Mouse (Mus musculus): ENCODE measurements around the gene Zfp691. TPM values are rescaled to one million over a fixed set of nuclear protein-coding genes. Genes with fewer than 3 reads are reported as not detected.
A peak's percentile ranks its signal among the peaks of the same experiment; 100 is the strongest.

The Zfp691 gene
- polyA plus RNA-seq, 1 experiment from 2014 or later: 3.7 TPM

DNA sequence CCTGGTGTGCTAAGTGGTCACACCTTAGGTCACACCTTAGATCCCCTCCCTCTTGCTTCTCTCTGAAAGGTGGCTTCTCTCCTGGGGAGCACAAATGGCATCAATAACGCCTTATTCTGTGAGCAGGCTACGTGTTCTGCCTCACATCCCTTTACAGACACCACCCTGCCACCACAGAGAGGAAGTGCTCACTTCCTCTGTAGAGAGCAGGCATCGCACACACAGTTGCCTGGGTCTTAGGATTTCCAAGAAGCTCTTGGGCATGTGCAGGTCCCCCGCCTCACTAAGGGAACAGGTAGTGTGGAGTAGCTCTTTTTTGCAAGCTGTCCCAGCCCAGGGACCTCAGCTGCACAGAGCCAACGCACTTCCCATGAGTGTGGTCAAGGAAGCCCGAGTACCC, 46.8 kb downstream of the Zfp691 start:
- ATAC-seq (ENCODE audit: low FRiP score, low TSS enrichment) (no peak), DNase-seq (ENCODE audit: low spot score) (no peak)
- Histone ChIP-seq H3K4me1 (replicated peaks; ENCODE audit: control insufficient read depth, insufficient read depth) (peaks cover 4% of the 10 kb centered on the region; the same call in 1 of the 2 replicates), H3K27ac (replicated peaks) (no peak overlapping the region), H3K4me2 (replicated peaks; ENCODE audit: low read depth) (no peak overlapping the region), H3K9me3 (ENCODE audit: control insufficient read depth, low read length) (no peaks in the 10 kb centered on the region), H3K9ac (ENCODE audit: low read length) (no peak overlapping the region), H3K4me3 (ENCODE audit: low read depth, low read length) (no peak overlapping the region), H3K27me3 (ENCODE audit: control insufficient read depth, insufficient read depth, low read length) (no peaks in the 10 kb centered on the region), H3K36me3 (ENCODE audit: control insufficient read depth, insufficient read depth, low read length) (peaks cover 13% of the 10 kb centered on the region)
- 56% methylated on average over 6 of the region's 6 CpGs for WGBS
- TF ChIP-seq CTCF (IDR thresholded peaks at IDR 0.05; ENCODE audit: low read depth): no peak
- no peak for TF ChIP-seq EP300 (optimal IDR thresholded peaks at IDR 0.05)

DNA sequence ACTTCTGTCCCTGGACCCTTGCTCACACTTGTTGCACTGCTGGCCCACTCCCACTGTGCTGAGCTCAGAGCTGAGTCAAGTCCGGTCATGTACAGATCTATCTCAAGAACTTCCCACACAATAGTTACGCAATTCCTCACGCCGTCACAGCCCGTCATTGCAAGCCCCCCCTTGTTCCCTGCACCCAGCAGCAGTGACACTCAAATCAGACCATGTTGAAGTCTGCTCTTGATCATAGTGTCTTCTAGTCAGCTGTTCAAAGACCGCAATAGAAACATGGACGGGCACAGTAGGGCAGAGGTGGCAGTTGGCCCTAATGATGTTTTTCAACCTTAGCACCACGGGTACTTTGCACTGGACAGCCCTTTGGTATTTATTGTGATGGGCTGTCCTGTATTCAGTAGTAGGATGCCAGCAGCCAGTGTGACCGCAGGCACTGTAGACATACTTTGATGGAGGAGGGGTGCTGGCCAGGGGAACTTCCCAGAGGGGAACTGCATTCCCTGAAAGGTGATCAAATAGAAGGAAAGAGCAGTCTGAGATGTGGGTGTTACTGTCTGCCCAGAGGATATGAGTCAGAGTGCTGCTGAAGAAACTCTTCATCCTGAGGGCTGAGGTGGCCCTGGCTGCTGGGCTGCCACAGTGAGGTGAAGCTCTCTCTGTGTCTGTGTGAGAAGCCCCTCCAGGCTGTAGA, 48.3 kb downstream of the Zfp691 start:
- H3K9ac ChIP-seq (ENCODE audit: low read length): no peak overlapping the region
- H3K27ac ChIP-seq (replicated peaks): peak overlapping the region; percentile 40; the same call in 1 of the 2 replicates
- peaks cover 11% of the 10 kb centered on the region for H3K36me3 ChIP-seq (ENCODE audit: control insufficient read depth, insufficient read depth, low read length)
- TF ChIP-seq EP300 (optimal IDR thresholded peaks at IDR 0.05) (no peak), CTCF (IDR thresholded peaks at IDR 0.05; ENCODE audit: low read depth) (no peak)
- no peak overlapping the region for H3K4me3 ChIP-seq (ENCODE audit: low read depth, low read length)
- H3K4me1 ChIP-seq (replicated peaks; ENCODE audit: control insufficient read depth, insufficient read depth): peaks cover 6% of the 10 kb centered on the region; the same call in 1 of the 2 replicates
- H3K4me2 ChIP-seq (replicated peaks; ENCODE audit: low read depth): no peak overlapping the region
- no peaks in the 10 kb centered on the region for H3K27me3 ChIP-seq (ENCODE audit: control insufficient read depth, insufficient read depth, low read length)
- no peak for ATAC-seq (ENCODE audit: low FRiP score, low TSS enrichment)
- 62% methylated on average over 9 of the region's 9 CpGs for WGBS
- DNase-seq (ENCODE audit: low spot score): no peak
- no peaks in the 10 kb centered on the region for H3K9me3 ChIP-seq (ENCODE audit: control insufficient read depth, low read length)

- ATAC-seq (ENCODE audit: low FRiP score, low TSS enrichment) (peak; percentile 40), DNase-seq (ENCODE audit: low spot score) (no peak)
- H3K9me3 ChIP-seq (ENCODE audit: control insufficient read depth, low read length): no peaks in the 10 kb centered on the region
- WGBS: 51% methylated on average over 2 of the region's 2 CpGs
- peaks cover 6% of the 10 kb centered on the region; the same call in 1 of the 2 replicates for H3K4me1 ChIP-seq (replicated peaks; ENCODE audit: control insufficient read depth, insufficient read depth)
- H3K27ac ChIP-seq (replicated peaks): peak overlapping the region; percentile 56; the same call in 1 of the 2 replicates
- no peak overlapping the region for H3K4me2 ChIP-seq (replicated peaks; ENCODE audit: low read depth)
- no peak overlapping the region for H3K4me3 ChIP-seq (ENCODE audit: low read depth, low read length)
- no peaks in the 10 kb centered on the region for H3K27me3 ChIP-seq (ENCODE audit: control insufficient read depth, insufficient read depth, low read length)
- H3K36me3 ChIP-seq (ENCODE audit: control insufficient read depth, insufficient read depth, low read length): peaks cover 13% of the 10 kb centered on the region
- no peak overlapping the region for H3K9ac ChIP-seq (ENCODE audit: low read length)
- TF ChIP-seq EP300 (optimal IDR thresholded peaks at IDR 0.05) (no peak), CTCF (IDR thresholded peaks at IDR 0.05; ENCODE audit: low read depth) (no peak)
Observed at GRCm38 (mm10) chr4:119124771-119125273, 49.2 kb downstream of the Zfp691 start.

DNA sequence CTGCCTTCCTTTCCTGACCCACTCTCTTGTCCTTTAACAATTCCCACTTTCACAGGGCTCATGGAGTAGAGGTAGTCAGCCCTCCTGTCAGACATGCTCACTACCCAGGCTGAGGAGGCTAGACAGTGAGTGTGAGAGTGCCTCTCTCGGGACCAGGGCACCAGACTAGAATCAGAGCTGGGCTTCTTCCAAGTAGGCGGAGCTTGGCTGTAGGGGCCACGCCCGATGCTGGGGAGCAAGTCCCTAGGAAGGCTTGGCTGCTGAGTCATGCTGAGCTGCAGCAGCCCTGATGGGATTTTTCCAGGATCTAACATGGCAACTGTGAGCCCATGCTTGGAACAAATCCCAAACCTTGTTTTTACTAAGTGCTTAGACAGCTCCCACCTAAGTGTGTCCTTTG, 52.7 kb downstream of the Zfp691 start:
- peak; percentile 91 for DNase-seq (ENCODE audit: low spot score)
- no peaks in the 10 kb centered on the region for H3K9me3 ChIP-seq (ENCODE audit: control insufficient read depth, low read length)
- H3K9ac ChIP-seq (ENCODE audit: low read length): no peak overlapping the region
- peaks cover 13% of the 10 kb centered on the region for H3K36me3 ChIP-seq (ENCODE audit: control insufficient read depth, insufficient read depth, low read length)
- H3K27ac ChIP-seq (replicated peaks): peak overlapping the region; percentile 78
- H3K4me3 ChIP-seq (ENCODE audit: low read depth, low read length): no peak overlapping the region
- H3K27me3 ChIP-seq (ENCODE audit: control insufficient read depth, insufficient read depth, low read length): no peaks in the 10 kb centered on the region
- WGBS: 19% methylated on average over 4 of the region's 4 CpGs
- no peak overlapping the region for H3K4me2 ChIP-seq (replicated peaks; ENCODE audit: low read depth)
- peak; percentile 83 for ATAC-seq (ENCODE audit: low FRiP score, low TSS enrichment)
- H3K4me1 ChIP-seq (replicated peaks; ENCODE audit: control insufficient read depth, insufficient read depth): peaks cover 17% of the 10 kb centered on the region; the same call in 1 of the 2 replicates
- TF ChIP-seq EP300 (optimal IDR thresholded peaks at IDR 0.05) (no peak), CTCF (IDR thresholded peaks at IDR 0.05; ENCODE audit: low read depth) (no peak)

DNA sequence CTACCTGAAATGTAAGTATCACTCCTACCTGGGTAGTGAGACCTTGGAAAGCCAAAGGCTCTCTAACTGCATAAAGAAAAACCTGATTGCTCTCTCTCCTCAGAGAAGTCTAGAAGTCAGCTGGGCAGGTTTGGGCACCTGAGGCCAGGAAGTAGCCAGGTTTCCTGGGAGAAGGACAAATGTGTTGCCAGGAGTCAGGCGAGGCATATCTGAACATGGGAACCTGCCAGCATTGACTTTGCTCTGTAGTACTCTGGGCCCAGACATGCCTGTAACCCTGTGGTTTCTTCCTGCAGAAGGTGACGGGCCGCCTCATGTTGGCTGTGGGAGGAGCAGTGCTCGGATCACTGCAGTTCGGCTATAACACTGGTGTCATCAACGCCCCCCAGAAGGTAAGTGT, 53.9 kb downstream of the Zfp691 start:
- Histone ChIP-seq H3K9me3 (ENCODE audit: control insufficient read depth, low read length) (no peaks in the 10 kb centered on the region), H3K4me1 (replicated peaks; ENCODE audit: control insufficient read depth, insufficient read depth) (peaks cover 20% of the 10 kb centered on the region), H3K36me3 (ENCODE audit: control insufficient read depth, insufficient read depth, low read length) (peaks cover 13% of the 10 kb centered on the region), H3K27me3 (ENCODE audit: control insufficient read depth, insufficient read depth, low read length) (no peaks in the 10 kb centered on the region), H3K4me3 (ENCODE audit: low read depth, low read length) (no peak overlapping the region), H3K27ac (replicated peaks) (peak overlapping the region; percentile 78), H3K4me2 (replicated peaks; ENCODE audit: low read depth) (no peak overlapping the region), H3K9ac (ENCODE audit: low read length) (no peak overlapping the region)
- DNase-seq (ENCODE audit: low spot score) (peak; percentile 47), ATAC-seq (ENCODE audit: low FRiP score, low TSS enrichment) (peak; percentile 24)
- TF ChIP-seq CTCF (IDR thresholded peaks at IDR 0.05; ENCODE audit: low read depth) (no peak), EP300 (optimal IDR thresholded peaks at IDR 0.05) (no peak)
- WGBS: 70% methylated on average over 6 of the region's 6 CpGs

MicroRNAs within 50 kb of the gene (microRNA counts, 519-probe panel; counts per million panel counts)
- not detected for microRNA mmu-miR-1957

Small RNA genes within 50 kb of the gene (microRNA-seq; reads per million reads assigned to microRNA genes)
- gene Mir1957a: not detected

Other genes with a start within 250 kb of the Zfp691 start
- gene Olfr1328, start 235.6 kb downstream of the Zfp691 start, polyA plus RNA-seq (2015; fragmentation: Nextera tagmentation; extraction: Ambion mirVana): not detected in 2 replicates
- gene Lao1, start 212.6 kb downstream of the Zfp691 start, polyA plus RNA-seq (2015; fragmentation: Nextera tagmentation; extraction: Ambion mirVana): 0.08 and 0.27 TPM in 2 replicates
- 36.9 and 39.8 TPM in 2 replicates for gene Slc2a1, start 65.5 kb downstream of the Zfp691 start, polyA plus RNA-seq (2015; fragmentation: Nextera tagmentation; extraction: Ambion mirVana)
- 0.40 and 0.42 TPM in 2 replicates for gene Ermap, start 15.8 kb upstream of the Zfp691 start, polyA plus RNA-seq (2015; fragmentation: Nextera tagmentation; extraction: Ambion mirVana)
- gene Svbp, start 21.1 kb upstream of the Zfp691 start, polyA plus RNA-seq (2015; fragmentation: Nextera tagmentation; extraction: Ambion mirVana): 99.7 and 100 TPM in 2 replicates
- 0.07 and 0.10 TPM in 2 replicates for gene Tmem269, start 44.0 kb upstream of the Zfp691 start, polyA plus RNA-seq (2015; fragmentation: Nextera tagmentation; extraction: Ambion mirVana)
- 15.6 and 16.9 TPM in 2 replicates for gene AU022252, start 58.5 kb upstream of the Zfp691 start, polyA plus RNA-seq (2015; fragmentation: Nextera tagmentation; extraction: Ambion mirVana)
- 17.0 and 19.7 TPM in 2 replicates for gene P3h1, start 58.7 kb upstream of the Zfp691 start, polyA plus RNA-seq (2015; fragmentation: Nextera tagmentation; extraction: Ambion mirVana)
- 0.07 TPM in 1 of 2 replicates, not detected in the other for gene Cldn19, start 81.2 kb upstream of the Zfp691 start, polyA plus RNA-seq (2015; fragmentation: Nextera tagmentation; extraction: Ambion mirVana)
- 330 and 339 TPM in 2 replicates for gene Ybx1, start 120.4 kb upstream of the Zfp691 start, polyA plus RNA-seq (2015; fragmentation: Nextera tagmentation; extraction: Ambion mirVana)
- gene Ppih, start 146.4 kb upstream of the Zfp691 start, polyA plus RNA-seq (2015; fragmentation: Nextera tagmentation; extraction: Ambion mirVana): 42.0 and 44.7 TPM in 2 replicates
- 1.4 and 2.2 TPM in 2 replicates for gene Ccdc30, start 241.3 kb upstream of the Zfp691 start, polyA plus RNA-seq (2015; fragmentation: Nextera tagmentation; extraction: Ambion mirVana)
- gene Ppcs, start 248.2 kb upstream of the Zfp691 start, polyA plus RNA-seq (2015; fragmentation: Nextera tagmentation; extraction: Ambion mirVana): 30.7 and 31.6 TPM in 2 replicates
- gene Zmynd12, start 248.6 kb upstream of the Zfp691 start, polyA plus RNA-seq (2015; fragmentation: Nextera tagmentation; extraction: Ambion mirVana): 0.15 and 0.35 TPM in 2 replicates

All from stomach, postnatal 0 days (tissue).